Mouse (Mus musculus): ENCODE measurements at regions not wholly inside any gene's neighbourhood (a gene's known extent, or its start where the extent isn't known, plus 50 kb on each side); places are given as distances from the start of the nearest gene placed in this dataset.
A peak's percentile ranks its signal among the peaks of the same experiment; 100 is the strongest.
"Not testable (repeated sequence)": the region's sequence is repeated elsewhere in the genome, so short reads cannot be mapped to it uniquely, and the experiment has no call there.

DNA sequence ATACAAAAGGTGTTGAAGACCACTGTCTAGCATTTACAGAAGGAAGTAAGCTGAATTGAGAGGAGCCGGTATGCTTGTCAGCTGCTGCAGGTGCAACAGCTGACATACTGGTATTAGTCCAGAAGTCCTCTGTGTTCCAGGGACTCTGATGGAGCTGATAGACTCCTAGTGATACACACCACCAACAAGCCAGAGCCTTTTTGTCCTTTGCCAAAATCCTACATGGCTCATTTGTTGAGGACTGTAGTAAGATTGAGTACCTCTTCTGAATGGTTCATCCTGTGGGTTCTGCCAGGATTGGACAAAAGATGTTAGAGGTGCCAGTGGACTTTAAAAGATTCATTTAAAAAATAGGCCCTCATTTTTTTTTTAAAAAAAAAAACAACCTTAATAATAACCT is 129.4 kb upstream of the Tmem185a start:
- no peak for DNase-seq
- intact Hi-C loops (cut with DNase I): no loop called here

DNA sequence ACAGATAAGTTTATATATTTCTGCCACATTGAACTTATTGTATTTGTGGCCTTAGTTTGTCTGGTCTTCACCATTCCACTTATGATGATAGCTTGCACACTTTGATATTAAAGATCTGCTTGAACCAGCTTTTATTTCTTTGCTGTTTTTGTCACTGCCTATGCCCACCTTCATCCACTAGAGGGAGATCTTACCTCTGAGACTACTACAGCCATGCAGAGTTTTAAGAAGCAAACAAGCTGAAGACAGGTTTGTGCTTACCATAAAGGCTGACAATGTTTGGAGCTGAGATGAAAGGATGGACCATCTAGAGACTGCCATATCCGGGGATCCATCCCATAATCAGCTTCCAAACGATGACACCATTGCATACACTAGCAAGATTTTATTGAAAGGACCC is 105.4 kb upstream of the Tmem185a start:
- DNase-seq: peak; percentile 1
- intact Hi-C loops (cut with DNase I): loop anchor here (5.0 to 10.0 kb wide), 2 partner anchors 732 to 800 kb away; no protein-coding TSS in a partner anchor

DNA sequence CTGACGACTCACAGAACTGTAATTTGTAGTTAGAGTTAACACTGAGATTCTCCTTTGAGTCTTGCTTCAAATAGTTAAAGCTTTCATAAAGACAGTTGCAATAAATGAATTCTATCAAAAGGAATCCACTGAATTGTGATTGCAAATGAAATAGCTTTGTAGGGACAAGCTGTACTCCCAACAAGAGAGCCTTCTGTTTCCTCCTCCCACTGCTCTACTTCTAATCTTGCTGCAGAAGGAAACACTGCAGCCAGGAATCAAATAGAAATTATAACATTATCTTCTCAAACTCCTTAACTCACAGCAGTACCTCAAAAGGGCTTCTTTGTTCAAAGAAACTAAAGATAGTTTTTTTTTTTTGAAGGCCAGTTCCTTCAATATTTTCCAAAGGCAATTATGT is 103.2 kb upstream of the Tmem185a start:
- intact Hi-C loops (cut with DNase I): loop anchor here (5.0 to 10.0 kb wide), 2 partner anchors 735 to 802 kb away; no protein-coding TSS in a partner anchor
- no peak for DNase-seq

GRCm38 (mm10) chrX:70574243-70574642 is 97.3 kb upstream of the Tmem185a start:
- DNase-seq; intact Hi-C loops (cut with DNase I): not testable (repeated sequence)

- intact Hi-C loops (cut with DNase I): not testable (repeated sequence)
Measured at GRCm38 (mm10) chrX:70570586-70570985, 93.6 kb upstream of the Tmem185a start.

DNA sequence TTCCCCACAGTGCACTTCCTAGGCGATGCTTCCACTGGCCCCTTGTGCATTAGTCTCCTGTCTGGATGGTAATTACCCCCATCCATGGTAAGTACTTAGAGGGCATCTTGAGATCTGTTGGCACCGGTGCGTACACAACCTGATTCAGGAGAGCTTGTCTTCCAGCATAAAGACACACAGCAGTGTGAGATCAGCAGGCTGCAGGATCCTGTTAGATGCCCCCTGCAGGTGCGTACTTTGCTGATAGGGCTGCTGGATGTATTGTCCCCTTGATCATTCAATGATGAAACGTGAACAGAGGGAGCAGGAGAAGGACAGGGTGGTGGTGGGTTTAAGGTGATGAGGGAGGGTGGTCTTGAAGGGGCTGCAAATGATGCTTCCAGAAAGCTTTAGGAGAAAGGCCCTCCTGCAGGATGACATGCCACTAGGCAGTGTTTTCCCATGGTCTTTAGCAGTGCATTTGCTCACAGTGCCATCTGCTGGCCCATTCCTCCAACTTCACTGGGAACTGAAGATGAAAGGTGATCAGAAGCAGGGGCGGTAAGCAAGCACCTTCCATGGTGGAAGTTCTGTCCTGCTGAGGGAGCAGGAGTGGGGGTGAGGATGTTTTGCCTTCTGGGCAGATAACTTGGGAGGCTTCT is 92.5 kb upstream of the Tmem185a start:
- intact Hi-C loops (cut with DNase I): loop anchor here (5.0 to 10.0 kb wide), 2 partner anchors 192 to 1735 kb away; no protein-coding TSS in a partner anchor
- not testable (repeated sequence) for DNase-seq

More at GRCm38 (mm10) chrX:70570586-70570985, 93.6 kb upstream of the Tmem185a start:
- not testable (repeated sequence) for DNase-seq

Measured in left cerebral cortex, postnatal 4 days (tissue).